Mouse (Mus musculus): ENCODE data around the gene Zfp446. TPM values are rescaled to one million over a fixed set of nuclear protein-coding genes. Genes with fewer than 3 reads are reported as not detected.

Gene Zfp446
- 10.4 TPM for polyA plus RNA-seq (2017; shearing (Covaris generic))

GRCm38 (mm10) chr7:12977682-12978389, at the start of gene Zfp446:
Zfp446 (plus strand) TSS chr7:12977848.

GRCm38 (mm10) chr7:12965678-12966091, 12.0 kb upstream of the Zfp446 start, which contains the start of gene Zfp324:
Zfp324 (plus strand) TSS chr7:12965838.

GRCm38 (mm10) chr7:12998053-12998452, 20.4 kb downstream of the Zfp446 start, which contains the start of gene Slc27a5:
Slc27a5 (minus strand) TSS chr7:12998192.

DNA sequence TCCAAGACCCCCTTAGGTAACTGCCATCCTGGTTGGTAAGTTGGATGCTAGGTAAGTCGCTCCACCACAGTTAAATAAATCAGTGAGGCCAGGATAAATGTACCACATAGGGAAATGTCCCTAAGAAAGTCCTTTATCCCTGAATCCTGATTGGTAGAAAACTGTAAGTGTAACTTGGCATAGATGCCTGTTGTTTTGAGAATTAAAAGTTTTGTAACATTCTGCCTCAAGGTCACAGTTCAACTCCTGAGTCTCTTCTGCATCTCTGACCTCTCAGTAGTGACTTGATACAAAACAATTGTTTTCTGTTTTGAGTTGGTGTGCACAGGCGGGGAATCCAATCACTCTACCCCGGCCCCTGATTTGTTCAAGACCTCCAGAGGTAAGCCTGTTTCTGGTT, 21.2 kb downstream of the Zfp446 start, which contains the start of gene Trim28:
Gene Trim28 (plus strand): TSS at position 264 of the 400 bp plus-strand sequence.

DNA sequence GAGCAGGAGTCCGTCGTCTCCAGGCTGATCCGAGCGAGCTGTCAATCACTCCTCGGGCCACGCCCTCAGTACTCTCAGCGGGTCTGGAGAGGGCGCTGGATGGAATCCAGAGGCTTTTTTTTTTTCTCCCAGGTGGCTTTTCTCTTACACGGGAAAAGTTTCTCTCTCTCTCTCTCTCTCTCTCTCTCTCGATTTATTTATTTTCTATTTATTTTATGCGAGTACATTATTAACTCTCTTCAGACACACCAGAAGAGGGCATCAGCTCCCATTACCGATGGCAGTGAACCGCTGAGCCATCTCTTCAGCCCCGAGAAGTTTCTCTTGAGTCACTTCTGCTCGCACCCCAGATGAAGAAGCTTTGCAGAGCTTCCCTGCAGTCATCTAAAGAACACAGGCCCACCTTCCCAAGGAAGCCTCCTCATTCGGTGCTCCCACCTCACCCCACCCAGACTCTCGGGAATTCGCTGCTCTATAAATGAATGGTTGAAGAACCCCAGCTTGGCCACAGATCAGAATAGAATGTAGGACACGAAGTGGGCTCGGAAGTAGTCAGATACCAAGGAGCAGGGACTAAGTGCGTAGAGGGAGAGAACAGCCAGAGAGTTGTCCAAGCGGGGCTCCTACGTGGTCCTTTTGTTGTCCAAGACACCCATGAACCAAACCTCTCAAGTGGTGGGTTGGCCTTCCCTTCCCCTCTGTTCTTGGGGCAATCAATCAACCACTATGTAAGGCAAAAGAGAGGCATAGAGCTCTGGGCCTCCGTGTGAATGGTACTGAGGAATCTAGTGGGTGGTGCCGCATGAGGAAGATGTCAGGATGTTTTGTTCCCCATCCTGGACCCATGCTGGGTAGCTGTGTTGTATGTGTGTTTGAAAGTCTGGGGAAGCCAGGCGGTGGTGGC, 32.6 kb downstream of the Zfp446 start, which contains the start of gene Zbtb45:
Gene Zbtb45 (minus strand): TSS at position 30 of the 904 bp plus-strand sequence.

GRCm38 (mm10) chr7:13034148-13034977, 56.7 kb downstream of the Zfp446 start, which contains the start of gene Chmp2a:
Chmp2a (minus strand) TSS chr7:13034807.

Other genes starting within 250 kb of the Zfp446 start
- gene Vmn2r56, start 242.8 kb upstream of the Zfp446 start, polyA plus RNA-seq (2017; shearing (Covaris generic)): not detected
- gene Zscan18, start 174.2 kb upstream of the Zfp446 start, polyA plus RNA-seq (2017; shearing (Covaris generic)): 3.3 TPM
- 18.8 TPM for gene Zfp329, start 159.0 kb upstream of the Zfp446 start, polyA plus RNA-seq (2017; shearing (Covaris generic))
- 104 TPM for gene Zfp110, start 143.1 kb upstream of the Zfp446 start, polyA plus RNA-seq (2017; shearing (Covaris generic))
- 4.9 TPM for gene Zfp128, start 96.7 kb upstream of the Zfp446 start, polyA plus RNA-seq (2017; shearing (Covaris generic))
- 17.8 TPM for gene Zscan22, start 80.0 kb upstream of the Zfp446 start, polyA plus RNA-seq (2017; shearing (Covaris generic))
- 894 TPM for gene Rps5, start 55.6 kb upstream of the Zfp446 start, polyA plus RNA-seq (2017; shearing (Covaris generic))
- not detected for gene Rnf225, start 50.4 kb upstream of the Zfp446 start, polyA plus RNA-seq (2017; shearing (Covaris generic))
- gene Zfp324, start 12.0 kb upstream of the Zfp446 start, polyA plus RNA-seq (2017; shearing (Covaris generic)): 9.4 TPM
- not detected for gene Slc27a5, start 20.3 kb downstream of the Zfp446 start, polyA plus RNA-seq (2017; shearing (Covaris generic))
- gene Trim28, start 21.3 kb downstream of the Zfp446 start, polyA plus RNA-seq (2017; shearing (Covaris generic)): 29.7 TPM
- gene Zbtb45, start 32.2 kb downstream of the Zfp446 start, polyA plus RNA-seq (2017; shearing (Covaris generic)): 6.4 TPM
- gene Chmp2a, start 57.0 kb downstream of the Zfp446 start, polyA plus RNA-seq (2017; shearing (Covaris generic)): 262 TPM
- gene Ube2m, start 60.4 kb downstream of the Zfp446 start, polyA plus RNA-seq (2017; shearing (Covaris generic)): 8.9 TPM
- 0.28 TPM for gene Mzf1, start 76.9 kb downstream of the Zfp446 start, polyA plus RNA-seq (2017; shearing (Covaris generic))
- not detected for gene Vmn1r85, start 117.3 kb downstream of the Zfp446 start, polyA plus RNA-seq (2017; shearing (Covaris generic))
- not detected for gene Vmn1r86, start 142.1 kb downstream of the Zfp446 start, polyA plus RNA-seq (2017; shearing (Covaris generic))
- gene Vmn1r87, start 162.3 kb downstream of the Zfp446 start, polyA plus RNA-seq (2017; shearing (Covaris generic)): not detected
- gene Vmn1r88, start 181.7 kb downstream of the Zfp446 start, polyA plus RNA-seq (2017; shearing (Covaris generic)): 0.06 TPM
- not detected for gene Vmn1r89, start 235.2 kb downstream of the Zfp446 start, polyA plus RNA-seq (2017; shearing (Covaris generic))